Mouse (Mus musculus): ENCODE results near the gene Gabrr3.

DNA sequence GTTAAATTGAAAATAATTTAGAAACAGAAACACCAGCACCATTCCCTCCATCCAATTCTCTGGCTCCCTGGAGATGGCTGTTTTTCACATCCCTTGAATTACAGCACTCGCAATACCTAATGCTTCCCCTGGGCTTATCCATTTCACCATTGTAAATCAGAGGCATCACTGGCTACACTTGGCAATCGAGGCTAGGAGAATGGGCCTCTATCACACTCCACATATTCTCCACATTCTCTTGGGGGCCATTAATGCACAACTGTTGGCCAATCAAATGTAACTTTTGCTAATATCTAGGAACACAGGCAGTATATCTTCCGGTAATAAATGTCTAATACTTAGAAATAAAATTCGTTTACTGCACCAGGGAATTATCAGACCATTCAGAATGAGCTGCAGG lies 56.4 kb downstream of the Gabrr3 start:
- TF ChIP-seq CTCF (IDR thresholded peaks at IDR 0.05; ENCODE audit: extremely low read depth, insufficient read depth, low read length) (no peak), POLR2A (IDR thresholded peaks at IDR 0.05; ENCODE audit: extremely low read depth, insufficient read depth, low read length) (no peak)
